Mouse (Mus musculus) Muller cell, postnatal 12 days (primary cell): ENCODE results near the gene Iscu.
"Not testable (repeated sequence)": the region's sequence is repeated elsewhere in the genome, so short reads cannot be mapped to it uniquely, and the experiment has no call there.

Experiments used
- DNase-seq: peaks from one replicate; pipeline ENCODE4 v3.0.0-alpha.2; 2015; ENCODE audit errors: inconsistent ontology term

The Iscu gene

DNA sequence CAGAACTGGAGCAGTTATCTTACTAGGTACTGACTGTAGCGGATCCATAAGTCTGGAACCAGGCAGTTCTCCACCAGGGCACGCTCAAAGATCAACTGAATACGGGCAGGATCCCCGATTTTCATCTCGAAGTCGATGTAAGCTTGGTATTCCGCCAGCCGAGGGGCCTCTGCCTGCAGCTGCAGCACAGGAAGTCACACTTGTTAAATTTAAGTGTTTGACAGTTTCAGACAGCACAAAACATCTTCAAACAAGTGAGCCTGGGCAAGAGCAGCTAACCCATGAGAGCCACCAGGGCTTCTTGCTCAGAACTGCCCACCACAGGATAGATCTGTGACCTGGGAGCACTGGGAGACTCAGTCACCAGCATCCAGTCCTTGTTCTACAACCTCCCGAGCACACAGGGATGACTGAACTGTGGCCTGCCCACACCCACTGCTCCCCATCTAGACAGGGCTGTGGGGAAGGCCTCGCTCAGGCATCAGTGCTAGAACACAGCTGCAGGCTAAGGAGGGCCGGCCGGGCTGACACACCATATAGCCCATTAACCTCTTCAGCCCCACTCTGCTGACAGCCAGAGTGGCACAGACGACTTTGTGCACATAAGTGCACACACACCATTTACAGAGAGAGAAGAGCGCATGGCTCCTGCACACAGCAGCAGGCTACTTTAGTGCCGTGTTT, 17.1 kb upstream of the Iscu start:
- DNase-seq, result no peak

DNA sequence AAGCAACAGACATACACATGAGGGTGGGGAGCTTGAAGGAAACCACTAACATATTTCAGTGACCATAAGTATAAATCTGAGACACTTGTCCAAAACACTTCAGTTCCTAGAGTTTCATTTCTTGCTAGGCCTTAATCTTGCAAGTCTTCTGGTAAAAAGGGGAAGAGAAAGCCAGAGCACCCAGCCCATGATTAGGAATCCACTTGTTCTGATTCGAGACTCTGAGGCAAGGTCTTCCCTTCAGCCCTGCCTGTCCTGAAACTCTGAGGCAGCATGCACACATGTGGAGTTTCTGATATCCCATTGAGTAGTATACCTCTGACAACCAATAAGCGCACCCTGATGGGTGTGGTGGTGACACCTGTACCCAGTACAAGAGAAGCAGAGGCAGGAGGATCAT, 11.0 kb upstream of the Iscu start:
- no peak for DNase-seq

DNA sequence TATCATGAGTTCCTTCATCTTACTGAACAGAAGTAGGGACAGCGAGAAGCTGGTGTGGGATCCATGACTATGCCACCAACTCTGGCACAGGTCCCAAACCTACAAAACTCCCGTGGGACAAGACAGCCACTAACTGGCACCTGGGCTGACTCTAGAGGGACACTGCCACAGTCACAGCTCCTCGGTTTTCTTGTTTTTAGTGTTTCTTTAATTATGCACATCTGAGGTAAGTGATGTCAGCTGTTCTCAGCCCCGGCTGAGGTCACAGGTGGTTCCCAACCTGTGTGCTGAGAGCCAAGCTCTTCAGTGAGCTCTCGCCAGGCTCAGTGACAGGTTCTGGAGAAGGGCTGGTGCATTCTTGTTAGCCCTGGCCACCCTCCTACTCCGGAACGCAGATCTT, 8.1 kb upstream of the Iscu start:
- DNase-seq, result no peak

DNA sequence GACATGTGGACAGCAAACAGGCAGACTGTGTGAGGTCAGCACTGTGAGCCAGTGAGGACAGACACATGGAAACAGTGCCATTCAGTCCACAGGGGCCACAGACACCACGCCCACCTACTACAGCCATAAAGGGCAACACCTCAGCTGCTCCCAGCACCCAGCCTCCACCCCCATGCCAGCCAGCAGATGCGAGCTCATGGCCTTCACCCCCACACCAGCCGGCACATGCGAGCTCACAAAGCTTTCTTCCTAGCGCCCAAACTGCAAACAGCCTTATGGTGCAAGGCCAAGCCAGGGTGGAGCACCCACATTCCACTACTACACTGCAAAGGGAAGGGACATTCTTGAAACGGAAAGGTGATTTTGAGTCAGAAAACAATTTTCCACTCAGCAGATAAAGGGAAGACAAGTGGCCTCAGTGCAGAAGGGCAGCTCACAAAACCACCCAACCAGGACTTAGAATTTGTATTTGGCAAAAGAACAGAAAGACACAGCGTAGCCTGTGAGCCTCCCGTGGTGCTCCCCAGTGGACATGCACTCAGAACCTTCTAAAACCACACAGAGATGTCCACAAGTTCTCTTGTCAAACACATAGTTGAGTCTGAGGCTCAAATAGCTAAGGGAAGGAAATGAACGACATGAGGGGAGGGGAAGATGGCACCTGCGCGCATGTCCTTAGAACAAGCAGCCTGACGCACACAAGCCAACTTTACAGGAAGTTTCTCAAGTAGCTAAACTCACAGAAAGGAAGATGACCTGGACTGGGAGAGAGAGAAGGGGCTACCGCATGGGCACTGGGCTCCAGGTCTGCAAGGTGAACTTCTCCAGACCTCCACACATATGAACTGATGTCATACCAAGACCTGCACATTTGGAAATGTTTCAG, 6.7 kb upstream of the Iscu start:
- peak; percentile 16 for DNase-seq

DNA sequence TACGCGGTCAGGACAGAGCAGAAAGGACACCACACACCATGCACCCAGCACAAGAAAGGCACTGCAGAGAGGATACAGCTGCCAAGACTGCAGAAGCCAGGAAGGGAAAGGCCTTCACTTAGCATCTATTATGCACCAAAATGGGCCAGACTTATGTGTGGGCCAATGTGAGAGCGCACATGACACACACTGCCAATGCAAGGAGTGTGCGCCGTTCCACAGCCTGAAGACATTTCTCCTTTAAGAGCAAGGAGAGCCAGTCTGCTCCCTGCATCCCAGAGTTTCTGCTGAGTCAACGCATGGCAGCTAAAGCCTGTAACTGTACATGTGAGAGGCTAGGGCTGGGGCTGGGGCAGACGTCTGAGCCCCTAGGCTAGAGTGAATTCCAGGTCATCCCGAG, 3.7 kb upstream of the Iscu start:
- no peak for DNase-seq

DNA sequence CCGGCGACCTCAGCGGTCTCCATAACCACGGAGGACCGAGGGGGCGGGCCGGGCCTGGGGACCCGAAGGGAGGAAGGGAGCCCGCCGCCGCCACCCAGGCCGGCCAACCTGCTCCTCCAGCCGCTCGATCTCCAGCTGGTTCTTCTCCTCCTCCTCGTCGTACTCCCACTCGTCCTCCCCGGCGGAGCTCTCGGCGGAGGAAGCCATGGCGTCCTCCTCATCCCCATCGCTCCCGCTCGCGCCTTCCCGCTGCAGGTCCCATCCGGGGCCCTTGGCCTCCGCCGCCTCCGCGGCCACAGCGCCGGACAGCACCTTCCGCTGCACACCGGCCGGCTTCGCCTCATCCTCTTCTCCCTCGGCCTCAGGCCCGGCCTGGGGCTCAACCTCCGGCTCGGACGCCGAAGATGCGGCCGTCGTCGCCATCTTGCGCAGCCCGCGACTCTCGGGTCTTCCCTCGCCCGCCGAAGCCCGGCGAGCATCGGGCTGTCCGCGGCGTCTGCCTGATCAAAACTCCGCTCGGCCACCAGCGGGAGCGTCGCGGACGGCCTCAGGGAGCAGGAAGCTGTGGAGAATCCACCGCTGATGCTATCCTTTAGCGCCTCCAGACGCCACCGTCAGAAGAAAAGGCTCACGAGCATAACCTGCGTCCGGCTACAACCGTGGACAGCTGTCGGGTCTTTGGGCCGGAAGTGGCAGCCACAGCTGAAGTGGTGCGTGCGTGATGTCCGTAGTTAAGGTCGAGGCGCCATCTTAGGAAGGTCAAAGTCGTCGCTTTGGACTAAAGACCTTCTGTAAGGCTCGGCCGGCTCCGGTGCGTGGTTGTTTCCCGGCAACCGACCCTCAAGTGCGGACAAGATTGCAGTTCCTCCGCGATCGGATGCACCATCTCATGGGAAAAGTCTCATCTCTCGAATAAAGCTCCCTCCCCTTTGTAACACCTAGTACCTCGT, 1.1 kb upstream of the Iscu start:
- DNase-seq, result peak; percentile 91

DNA sequence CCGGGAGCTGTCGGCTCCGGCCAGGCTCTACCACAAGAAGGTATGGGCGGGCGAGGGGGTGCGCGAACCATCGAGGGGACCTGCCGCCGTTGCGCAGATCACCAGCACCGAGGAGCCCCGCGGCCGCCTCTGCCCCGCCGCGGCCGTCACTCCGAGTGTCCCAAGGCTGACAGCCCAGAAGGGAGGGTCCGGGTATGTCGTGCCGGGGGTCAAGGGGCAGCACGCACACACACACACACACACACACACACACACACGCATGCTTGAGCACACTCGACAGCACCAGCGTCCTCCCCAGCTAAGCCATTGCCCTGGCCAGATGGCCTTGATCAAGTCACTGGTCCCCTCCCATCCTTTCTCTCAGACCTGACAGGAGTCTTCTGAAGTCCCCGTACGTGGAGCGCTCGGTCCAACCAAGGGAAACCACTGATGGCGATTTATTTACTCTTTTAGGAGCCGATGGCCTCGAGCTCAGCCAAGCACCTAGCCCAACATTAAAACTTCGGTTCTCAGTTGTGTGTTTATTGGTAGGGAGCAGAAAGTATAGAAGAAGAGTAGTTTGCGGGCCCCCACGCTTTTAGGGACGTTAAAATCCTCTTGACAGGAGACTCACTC, 464 bp downstream of the Iscu start:
- DNase-seq, result peak; percentile 21

DNA sequence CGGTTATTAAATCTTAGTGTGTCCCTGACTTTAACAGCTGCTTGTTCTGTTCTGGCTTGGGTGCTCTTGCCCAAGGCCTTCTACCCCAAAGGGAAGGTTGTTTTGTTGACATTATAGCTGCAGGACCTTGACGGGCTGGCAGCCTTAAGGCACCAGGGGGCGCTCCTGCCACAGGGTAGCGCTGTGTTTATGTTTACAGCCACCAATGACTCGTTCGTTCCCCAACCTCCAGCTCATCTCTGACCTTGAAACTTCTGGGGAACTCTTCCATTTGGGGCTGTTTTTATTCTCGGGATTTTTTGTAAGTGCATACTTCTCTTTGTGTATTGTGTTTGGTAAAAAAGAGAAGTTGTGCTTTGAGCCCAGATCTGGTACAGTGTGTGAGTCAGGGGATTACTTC, 1.1 kb downstream of the Iscu start:
- peak; percentile 83 for DNase-seq

DNA sequence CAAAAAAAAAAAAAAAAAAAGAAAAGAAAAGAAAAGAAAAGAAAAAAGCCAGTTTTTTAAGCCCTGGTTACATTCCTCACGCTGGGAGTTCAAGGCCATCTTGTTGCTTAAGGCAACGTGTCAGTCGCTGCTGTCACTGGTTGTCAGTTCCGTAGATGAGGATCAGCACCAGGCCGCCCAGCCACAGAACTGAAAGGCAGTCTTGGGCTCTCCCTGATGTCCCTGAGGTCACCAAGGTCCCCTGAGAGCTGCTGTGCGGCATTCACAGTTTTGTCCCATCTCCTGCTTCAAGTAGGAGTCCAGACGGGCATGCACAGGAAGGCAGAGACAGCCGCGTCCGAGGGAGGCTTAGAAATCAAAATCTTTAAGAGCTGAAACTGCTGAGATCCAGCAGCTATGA, 3.0 kb downstream of the Iscu start:
- no peak for DNase-seq

DNA sequence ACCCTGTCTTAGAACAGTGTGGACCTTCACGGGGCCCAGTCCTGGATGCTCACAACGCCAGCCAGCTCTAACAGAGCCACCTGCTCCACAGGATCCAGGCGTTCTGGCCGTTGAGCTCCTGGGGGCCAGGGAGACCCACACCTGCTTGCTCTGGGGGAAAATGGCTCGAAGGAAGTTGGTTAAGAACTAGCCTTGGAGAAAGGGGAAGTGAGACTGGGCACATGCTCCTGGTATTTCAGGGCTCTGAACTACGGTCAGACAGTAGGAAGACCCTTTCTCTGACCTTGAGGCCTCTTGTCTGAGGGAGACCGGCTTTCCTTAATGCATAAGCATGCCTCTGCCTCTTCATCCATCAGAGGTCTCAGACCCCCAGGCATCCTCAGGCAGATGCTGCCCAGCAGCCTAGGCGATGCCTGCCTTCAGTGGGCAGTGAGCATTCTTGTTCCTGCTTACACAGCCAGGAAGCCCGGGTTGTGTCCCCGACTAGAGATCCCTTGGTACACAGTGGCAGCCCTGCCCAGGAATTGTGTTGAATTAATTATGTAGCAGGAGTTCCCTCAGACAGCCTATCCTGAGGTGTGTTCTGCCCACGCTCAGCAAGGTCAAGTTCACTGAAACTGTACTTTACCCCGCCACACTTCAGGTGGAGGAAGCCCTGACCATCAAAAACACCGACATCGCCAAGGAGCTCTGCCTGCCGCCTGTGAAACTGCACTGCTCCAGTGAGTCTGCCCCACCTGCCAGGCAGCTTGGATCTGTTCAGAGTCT, 3.8 kb downstream of the Iscu start:
- DNase-seq, result no peak

DNA sequence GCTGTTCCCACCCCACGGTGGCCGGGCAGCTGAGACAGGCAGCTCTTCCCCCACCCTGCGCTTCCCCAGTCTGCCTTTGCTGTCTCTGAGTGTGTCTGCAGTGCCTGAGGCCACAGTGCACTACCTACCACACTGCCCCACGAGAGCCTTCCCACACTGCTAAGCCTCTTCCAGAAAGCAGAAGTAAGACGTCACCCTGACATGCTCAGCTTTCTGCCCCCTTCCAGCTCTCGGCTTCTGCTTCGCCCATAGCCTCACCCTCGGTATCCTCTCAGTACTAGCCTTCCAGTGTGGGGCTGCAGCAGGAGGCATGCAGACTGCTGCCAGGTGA, 4.3 kb downstream of the Iscu start:
- no peak for DNase-seq

DNA sequence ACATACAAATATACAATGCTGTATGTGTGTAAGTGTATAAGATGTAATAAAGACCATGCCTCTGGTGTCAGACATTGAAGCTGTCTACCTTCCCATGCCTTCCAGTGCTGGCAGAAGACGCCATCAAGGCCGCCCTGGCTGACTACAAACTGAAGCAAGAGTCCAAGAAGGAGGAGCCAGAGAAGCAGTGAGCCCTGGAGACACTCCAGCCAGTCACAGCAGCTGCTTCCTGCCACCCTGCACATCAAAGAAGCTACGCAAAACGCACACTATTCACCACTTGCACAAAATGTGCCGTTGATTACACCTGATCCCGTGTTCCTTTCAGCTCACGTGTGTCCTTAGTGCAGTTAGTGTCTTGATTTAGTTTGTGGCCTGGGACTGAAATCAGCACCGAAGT, 5.2 kb downstream of the Iscu start:
- not testable (repeated sequence) for DNase-seq

DNA sequence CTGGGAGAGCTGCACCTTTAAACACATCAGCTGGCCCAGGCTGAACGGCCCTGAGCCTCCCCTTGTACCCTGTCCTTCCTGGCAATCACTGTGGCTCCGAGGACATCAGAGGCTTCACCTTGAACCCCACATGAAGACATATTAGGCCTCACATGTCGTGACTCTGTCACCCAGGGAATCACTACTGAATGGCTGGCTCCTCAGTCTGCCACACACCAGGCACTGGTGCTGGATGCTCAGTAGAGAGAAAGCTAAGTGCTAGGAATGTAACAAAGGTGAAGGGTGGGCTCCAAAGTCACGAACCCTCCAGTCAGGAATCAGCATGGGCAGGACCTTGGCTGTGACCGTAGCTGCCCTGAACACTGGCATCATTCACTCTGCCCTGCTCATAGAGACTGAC, 7.0 kb downstream of the Iscu start:
- no peak for DNase-seq

DNA sequence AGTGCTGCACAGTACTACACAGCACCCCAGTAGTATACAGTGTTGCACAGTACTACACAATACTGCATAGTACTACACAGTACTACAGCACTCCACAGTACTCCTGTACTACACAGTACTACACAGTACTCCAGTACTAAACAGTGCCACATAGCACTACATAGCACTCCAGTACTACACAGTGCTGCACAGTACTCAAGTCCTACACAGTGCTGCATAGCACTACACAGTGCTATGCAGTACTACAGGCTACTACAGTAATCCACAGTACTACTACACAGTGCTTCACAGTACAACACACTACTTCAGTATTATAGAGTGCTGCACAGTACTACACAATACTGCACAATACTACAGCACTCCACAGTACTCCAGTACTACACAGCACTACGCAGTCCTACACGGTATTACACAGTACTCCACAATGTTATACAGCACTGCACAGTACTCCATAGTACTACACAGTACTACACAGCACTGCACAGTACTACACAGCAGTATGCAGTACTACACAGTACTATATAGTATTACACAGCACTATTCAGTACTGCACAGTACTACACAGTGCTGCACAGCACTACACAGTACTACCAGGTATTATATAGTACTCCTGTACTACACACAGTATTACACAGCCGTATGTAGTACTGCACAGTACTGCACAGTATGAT, 7.7 kb downstream of the Iscu start:
- no peak for DNase-seq

DNA sequence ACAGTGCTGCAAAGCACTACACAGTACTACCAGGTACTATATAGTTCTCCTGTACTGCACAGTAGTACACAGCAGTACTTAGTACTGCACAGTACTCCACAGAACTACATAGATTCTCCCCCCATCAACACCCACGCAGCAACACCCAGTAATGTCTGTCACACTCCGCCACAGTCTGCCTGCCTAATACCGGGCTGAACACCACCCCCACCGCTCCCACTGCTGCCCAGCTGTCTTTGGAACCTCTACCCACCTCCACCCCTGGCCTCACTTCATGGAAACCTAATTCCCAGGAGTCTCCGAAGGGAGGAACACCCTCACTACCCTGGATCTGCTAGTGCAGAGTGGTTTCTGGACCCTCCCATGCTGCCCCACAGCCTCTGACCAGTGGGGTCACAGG, 8.2 kb downstream of the Iscu start:
- no peak for DNase-seq

DNA sequence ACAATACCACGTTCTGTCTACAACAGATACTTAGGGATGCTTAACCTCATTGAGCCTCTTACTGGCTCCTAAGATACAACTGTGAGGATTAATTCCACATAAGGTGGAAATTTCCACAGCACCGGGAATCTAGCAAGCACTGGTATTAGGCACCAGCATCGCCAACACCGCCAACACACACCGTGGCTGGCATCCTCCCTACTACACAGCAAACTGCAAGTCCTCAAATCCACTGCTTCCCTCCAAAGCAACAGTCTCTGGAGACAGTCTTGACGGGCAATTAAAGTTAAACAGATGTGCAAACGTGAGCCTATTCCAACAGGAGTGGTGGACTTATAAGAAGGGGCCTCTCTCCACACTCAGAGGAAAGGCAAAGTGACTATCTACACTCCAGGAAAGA, 8.7 kb downstream of the Iscu start:
- no peak for DNase-seq

DNA sequence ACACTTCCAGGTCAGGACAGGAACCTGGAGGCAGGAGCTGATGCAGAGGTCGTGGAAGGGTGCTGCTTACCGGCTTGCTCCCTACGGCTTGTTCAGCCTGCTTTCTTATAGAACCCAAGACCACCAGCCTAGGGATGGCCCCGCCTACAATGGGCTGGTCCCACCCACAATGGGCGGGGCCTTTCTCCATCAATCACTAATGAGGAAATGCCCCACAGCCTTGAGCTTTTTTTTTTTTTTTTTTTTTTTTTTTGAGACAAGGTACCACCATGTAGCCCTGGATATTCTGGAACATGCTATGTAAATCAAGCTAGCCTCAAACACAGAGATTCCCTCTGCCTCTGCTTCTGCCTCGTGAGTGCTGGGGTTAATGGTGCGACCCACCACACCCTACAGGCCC, 9.3 kb downstream of the Iscu start:
- no peak for DNase-seq

DNA sequence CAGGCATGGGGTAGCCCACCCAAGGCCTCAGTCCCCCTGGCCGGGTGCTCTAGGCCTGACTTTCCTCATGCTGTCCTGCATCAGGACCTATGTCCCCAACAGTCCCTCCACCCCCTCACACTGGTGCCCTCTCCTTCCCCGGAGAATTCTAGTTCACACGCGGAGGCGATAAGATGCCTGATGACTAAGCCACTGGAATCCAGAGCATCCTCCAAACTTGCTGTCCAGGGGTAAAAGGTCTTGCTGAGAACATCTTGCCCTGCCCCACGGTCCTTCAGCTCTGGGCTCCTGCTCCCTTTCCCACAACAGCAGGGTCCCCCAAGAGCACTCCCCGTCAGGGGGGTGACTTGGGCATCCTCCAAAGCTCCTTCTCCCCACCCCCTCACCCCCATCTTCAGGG, 10.1 kb downstream of the Iscu start:
- peak; percentile 34 for DNase-seq

DNA sequence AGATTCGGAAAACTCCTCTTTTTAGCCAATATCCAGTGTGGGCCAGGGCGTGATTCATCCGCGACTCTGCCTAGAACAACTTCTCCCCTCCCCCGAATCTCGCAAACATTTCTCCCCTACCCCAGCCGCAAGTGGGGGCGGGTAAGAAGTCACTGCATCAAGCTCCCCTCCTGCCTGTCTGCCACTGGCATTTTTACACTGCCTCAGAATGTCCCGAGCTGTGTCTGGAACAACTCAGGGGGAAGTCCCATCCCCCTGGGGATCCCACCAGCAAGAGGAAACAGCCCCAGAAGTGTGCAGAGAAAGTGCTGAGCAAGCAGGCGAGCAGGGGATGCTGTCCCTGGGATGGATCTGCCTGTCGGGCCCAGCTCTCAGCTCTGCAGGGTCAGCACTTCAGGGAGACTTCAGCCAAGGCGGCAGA, 11.0 kb downstream of the Iscu start:
- peak; percentile 52 for DNase-seq

DNA sequence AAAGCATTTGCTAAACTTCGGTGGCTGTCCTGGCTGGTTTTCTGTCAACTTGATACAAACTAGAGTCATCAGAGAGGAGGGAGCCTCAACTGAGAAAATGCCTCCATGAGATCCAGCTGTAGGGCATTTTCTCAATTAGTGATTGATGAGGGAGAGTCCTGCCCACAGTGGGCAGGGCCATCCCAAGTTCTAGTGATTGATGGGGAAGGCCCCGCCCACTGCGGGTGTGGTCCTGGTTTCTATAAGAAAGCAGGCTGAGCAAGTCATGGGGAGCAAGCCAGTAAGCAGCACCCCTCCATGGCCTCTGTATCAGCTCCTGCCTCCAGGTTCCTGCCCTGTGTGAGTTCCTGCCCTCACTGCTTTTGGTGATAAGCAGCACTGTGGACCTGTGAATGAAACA, 11.6 kb downstream of the Iscu start:
- DNase-seq, result not testable (repeated sequence)

DNA sequence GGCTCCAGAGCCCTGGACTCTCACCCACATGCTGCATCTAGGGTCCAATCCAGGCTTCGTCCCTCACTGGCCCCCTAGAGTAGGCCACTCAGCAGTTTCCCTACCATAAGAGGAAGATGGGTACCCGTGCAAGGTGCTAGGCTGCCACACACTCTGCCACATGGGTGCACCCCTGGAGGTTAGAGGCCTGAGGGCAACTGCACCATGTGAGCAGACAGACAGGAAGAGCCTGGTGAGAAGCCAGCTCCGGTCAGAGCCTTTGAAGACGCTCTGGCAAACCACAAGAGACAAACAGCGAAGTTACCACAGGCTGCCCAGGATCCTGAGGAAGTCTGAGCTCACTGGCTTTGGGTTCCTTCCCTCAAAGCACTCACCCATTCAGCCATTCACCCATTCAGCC, 14.4 kb downstream of the Iscu start:
- DNase-seq, result no peak
